Mouse (Mus musculus) heart, adult 2 months (tissue): ENCODE measurements around the gene Gpr141.

ENCODE experiments used
- CTCF ChIP-seq: fragments of 200-600 bp; IDR thresholded peaks from 2 replicates; pipeline ENCODE4 v1.8.1; 2022; ENCODE audit warnings: antibody characterized with exemption, mild to moderate bottlenecking, moderate library complexity
- EP300 ChIP-seq: fragments of 200-500 bp; IDR thresholded peaks from 2 replicates; pipeline ENCODE4 v1.6.1; 2011; ENCODE audit warnings: low read depth, low read length, control low read depth; ENCODE audit not compliant: insufficient read depth

- TF ChIP-seq CTCF (no peak), EP300 (no peak)
Measured at GRCm38 (mm10) chr13:19744536-19744935, 79.5 kb downstream of the Gpr141 start.
